Mouse (Mus musculus): ENCODE data around the gene Prss57. TPM values are rescaled to one million over a fixed set of nuclear protein-coding genes. Genes with fewer than 3 reads are reported as not detected.
A peak's percentile ranks its signal among the peaks of the same experiment; 100 is the strongest.

Gene Prss57
- 160 and 189 TPM in 2 replicates for total RNA-seq (2015)
- 95.1 and 100.0 TPM in 2 replicates for total RNA-seq (2017)

GRCm38 (mm10) chr10:79790861-79791260, at the start of gene Prss57:
Gene Prss57, minus strand, starts transcription at chr10:79790961.
- ATAC-seq (replicated peaks; ENCODE audit: poor library complexity) = no peak; the same call in 1 of the 2 replicates

GRCm38 (mm10) chr10:79840091-79840490, 49.3 kb upstream of the Prss57 start:
- ATAC-seq (replicated peaks; ENCODE audit: poor library complexity) = peak; percentile 29; the same call in 1 of the 2 replicates

GRCm38 (mm10) chr10:79838151-79838550, 47.4 kb upstream of the Prss57 start:
- ATAC-seq (replicated peaks; ENCODE audit: poor library complexity) = no peak

- ATAC-seq (replicated peaks; ENCODE audit: poor library complexity) = no peak
Observed at GRCm38 (mm10) chr10:79836918-79837317, 46.2 kb upstream of the Prss57 start.

GRCm38 (mm10) chr10:79834769-79835398, 44.1 kb upstream of the Prss57 start:
- ATAC-seq (replicated peaks; ENCODE audit: poor library complexity) = peak; percentile 72

- peak; percentile 50 for ATAC-seq (replicated peaks; ENCODE audit: poor library complexity)
Observed at GRCm38 (mm10) chr10:79832786-79833181, 42.0 kb upstream of the Prss57 start.

GRCm38 (mm10) chr10:79832026-79832785, 41.4 kb upstream of the Prss57 start:
- peak; percentile 27; the same call in 1 of the 2 replicates for ATAC-seq (replicated peaks; ENCODE audit: poor library complexity)

GRCm38 (mm10) chr10:79831583-79831982, 40.8 kb upstream of the Prss57 start:
- ATAC-seq (replicated peaks; ENCODE audit: poor library complexity) = peak; percentile 40; the same call in 1 of the 2 replicates

- ATAC-seq (replicated peaks; ENCODE audit: poor library complexity) = peak; percentile 73
Observed at GRCm38 (mm10) chr10:79824413-79824812, 33.7 kb upstream of the Prss57 start.

- no peak for ATAC-seq (replicated peaks; ENCODE audit: poor library complexity)
Observed at GRCm38 (mm10) chr10:79823011-79823410, 32.2 kb upstream of the Prss57 start.

- no peak for ATAC-seq (replicated peaks; ENCODE audit: poor library complexity)
Observed at GRCm38 (mm10) chr10:79822372-79822771, 31.6 kb upstream of the Prss57 start.

GRCm38 (mm10) chr10:79821731-79822130, 31.0 kb upstream of the Prss57 start:
- no peak for ATAC-seq (replicated peaks; ENCODE audit: poor library complexity)

GRCm38 (mm10) chr10:79820782-79821181, 30.0 kb upstream of the Prss57 start, which contains the start of gene Misp:
Gene Misp, plus strand, starts transcription at chr10:79820989.
- no peak for ATAC-seq (replicated peaks; ENCODE audit: poor library complexity)

GRCm38 (mm10) chr10:79820277-79820676, 29.5 kb upstream of the Prss57 start:
- ATAC-seq (replicated peaks; ENCODE audit: poor library complexity) = no peak

GRCm38 (mm10) chr10:79819606-79820005, 28.8 kb upstream of the Prss57 start:
- ATAC-seq (replicated peaks; ENCODE audit: poor library complexity) = no peak

- ATAC-seq (replicated peaks; ENCODE audit: poor library complexity) = no peak
Observed at GRCm38 (mm10) chr10:79818225-79818624, 27.5 kb upstream of the Prss57 start.

- no peak for ATAC-seq (replicated peaks; ENCODE audit: poor library complexity)
Observed at GRCm38 (mm10) chr10:79817111-79817510, 26.4 kb upstream of the Prss57 start.

- ATAC-seq (replicated peaks; ENCODE audit: poor library complexity) = no peak
Observed at GRCm38 (mm10) chr10:79815671-79816494, 25.1 kb upstream of the Prss57 start.

GRCm38 (mm10) chr10:79814271-79814842, 23.6 kb upstream of the Prss57 start:
- no peak for ATAC-seq (replicated peaks; ENCODE audit: poor library complexity)

- peak; percentile 96 for ATAC-seq (replicated peaks; ENCODE audit: poor library complexity)
Observed at GRCm38 (mm10) chr10:79811736-79812637, 21.2 kb upstream of the Prss57 start.
